Mouse (Mus musculus) adipocyte (in vitro differentiated cells): ENCODE measurements around the gene Egln2.
A peak's percentile ranks its signal among the peaks of the same experiment; 100 is the strongest.

Source experiments
- DNase-seq: peaks from one replicate; pipeline ENCODE4 v3.0.0-alpha.2; 2016; ENCODE audit warnings: low spot score

Gene Egln2

GRCm38 (mm10) chr7:27174896-27175295 lies 8.3 kb upstream of the Egln2 start:
- no peak for DNase-seq

GRCm38 (mm10) chr7:27174496-27174895 lies 7.9 kb upstream of the Egln2 start:
- no peak for DNase-seq

- no peak for DNase-seq
Measured at GRCm38 (mm10) chr7:27170981-27171380, 4.4 kb upstream of the Egln2 start.

GRCm38 (mm10) chr7:27168371-27168770 lies 1.8 kb upstream of the Egln2 start:
- DNase-seq, result no peak

- no peak for DNase-seq
Measured at GRCm38 (mm10) chr7:27167475-27168094, 983 bp upstream of the Egln2 start.

GRCm38 (mm10) chr7:27166229-27166613 lies 381 bp downstream of the Egln2 start:
- DNase-seq, result peak; percentile 73

- DNase-seq, result no peak
Measured at GRCm38 (mm10) chr7:27165696-27166095, 906 bp downstream of the Egln2 start.

GRCm38 (mm10) chr7:27165007-27165655 lies 1.5 kb downstream of the Egln2 start:
- DNase-seq, result no peak

- DNase-seq, result no peak
Measured at GRCm38 (mm10) chr7:27164112-27164947, 2.3 kb downstream of the Egln2 start.

- no peak for DNase-seq
Measured at GRCm38 (mm10) chr7:27163450-27163805, 3.2 kb downstream of the Egln2 start.

GRCm38 (mm10) chr7:27162780-27163449 lies 3.7 kb downstream of the Egln2 start:
- DNase-seq, result no peak

- no peak for DNase-seq
Measured at GRCm38 (mm10) chr7:27161744-27162143, 4.9 kb downstream of the Egln2 start.

GRCm38 (mm10) chr7:27160921-27161320 lies 5.7 kb downstream of the Egln2 start:
- no peak for DNase-seq

GRCm38 (mm10) chr7:27159882-27160281 lies 6.7 kb downstream of the Egln2 start:
- DNase-seq, result peak; percentile 60

GRCm38 (mm10) chr7:27159256-27159655 lies 7.3 kb downstream of the Egln2 start:
- no peak for DNase-seq

GRCm38 (mm10) chr7:27158171-27158570 lies 8.4 kb downstream of the Egln2 start:
- no peak for DNase-seq

GRCm38 (mm10) chr7:27156005-27156404 lies 10.6 kb downstream of the Egln2 start:
- DNase-seq, result no peak

GRCm38 (mm10) chr7:27153205-27153764 lies 13.3 kb downstream of the Egln2 start, which contains the start of gene Cyp2t4:
Gene Cyp2t4, plus strand, starts transcription at chr7:27153714.
- DNase-seq, result no peak

- no peak for DNase-seq
Measured at GRCm38 (mm10) chr7:27136410-27136996, 30.1 kb downstream of the Egln2 start.

- DNase-seq, result no peak
Measured at GRCm38 (mm10) chr7:27133757-27134156, 32.8 kb downstream of the Egln2 start.

GRCm38 (mm10) chr7:27133156-27133555 lies 33.4 kb downstream of the Egln2 start:
- no peak for DNase-seq

- DNase-seq, result peak; percentile 55
Measured at GRCm38 (mm10) chr7:27132588-27132987, 34.0 kb downstream of the Egln2 start.
